Mouse (Mus musculus) midbrain, embryonic 16.5 days (tissue): ENCODE measurements around the gene Tmem232. TPM values are rescaled to one million over a fixed set of nuclear protein-coding genes. Genes with fewer than 3 reads are reported as not detected.
A peak's percentile ranks its signal among the peaks of the same experiment; 100 is the strongest.

ENCODE experiments used
- ATAC-seq: fragments of 200-750 bp; cut with Nextera tagmentation; 2 replicates; pipeline ENCODE4 v1.8.0; 2017; ENCODE audit warnings: moderate TSS enrichment
- H3K27ac ChIP-seq: fragments of 300-500 bp; sonication (generic); 2 replicates; pipeline ENCODE4 v1.5.1; 2014; ENCODE audit warnings: mild to moderate bottlenecking, low read length, mixed read lengths
- H3K27me3 ChIP-seq: fragments of 300-500 bp; sonication (generic); 2 replicates; pipeline ENCODE4 v1.6.1; 2014; ENCODE audit warnings: low read depth, low read length, mixed read lengths; ENCODE audit not compliant: control insufficient read depth, insufficient read depth
- H3K36me3 ChIP-seq: fragments of 300-500 bp; sonication (generic); 2 replicates; pipeline ENCODE4 v1.6.1; 2014; ENCODE audit warnings: mild to moderate bottlenecking, low read length, moderate library complexity, mixed read lengths; ENCODE audit not compliant: control insufficient read depth, insufficient read depth
- H3K4me1 ChIP-seq: fragments of 300-500 bp; sonication (generic); 2 replicates; pipeline ENCODE4 v1.6.1; 2014; ENCODE audit warnings: mild to moderate bottlenecking, low read length, mixed read lengths; ENCODE audit not compliant: control insufficient read depth, insufficient read depth
- H3K4me2 ChIP-seq: fragments of 300-500 bp; sonication (generic); 2 replicates; pipeline ENCODE4 v1.6.1; 2014; ENCODE audit warnings: mild to moderate bottlenecking, low read length, mixed read lengths
- H3K4me3 ChIP-seq: fragments of 300-500 bp; sonication (generic); 2 replicates; pipeline ENCODE4 v1.5.1; 2014; ENCODE audit warnings: low read depth, mild to moderate bottlenecking, low read length, moderate library complexity, mixed read lengths
- H3K9ac ChIP-seq: fragments of 300-500 bp; sonication (generic); 2 replicates; pipeline ENCODE4 v1.6.1; 2014; ENCODE audit warnings: low read depth, low read length, mixed read lengths
- H3K9me3 ChIP-seq: fragments of 300-500 bp; sonication (generic); replicated peaks from 2 replicates; pipeline ENCODE4 v1.6.1; 2014; ENCODE audit warnings: mild to moderate bottlenecking, low read length, mixed read lengths; ENCODE audit not compliant: control insufficient read depth, poor library complexity, severe bottlenecking
- WGBS: fragments of 180-500 bp; shearing (Covaris S2); extraction: QIAGEN DNeasy Blood & Tissue Kit; methylation state at CpG from one replicate; pipeline ENCODE4 v1.1.7; 2014; 5-methylcytosine and 5-hydroxymethylcytosine counted together
- polyA plus RNA-seq: library from polyadenylated mRNA; unstranded; fragments of >200 nt; fragmentation: Nextera tagmentation; extraction: Ambion mirVana; gene quantifications from 2 replicates; pipeline ENCODE4 v1.2.1, GENCODE M21; 2015

Gene Tmem232
- polyA plus RNA-seq, 1 experiment from 2014 or later, result 0.92 TPM

- H3K4me2 ChIP-seq, result no peak overlapping the region
- H3K27me3 ChIP-seq, result no peaks in the 10 kb centered on the region
- H3K9me3 ChIP-seq, result no peaks in the 10 kb centered on the region
- H3K9ac ChIP-seq, result no peak overlapping the region
- no peak overlapping the region for H3K27ac ChIP-seq
- H3K4me3 ChIP-seq, result no peak overlapping the region
- WGBS, result 63% methylated on average over 6 of the region's 6 CpGs
- no peak for ATAC-seq
- H3K4me1 ChIP-seq, result no peaks in the 10 kb centered on the region
- H3K36me3 ChIP-seq, result no peaks in the 10 kb centered on the region
These were observed 22.8 kb upstream of the Tmem232 start for GRCm38 (mm10) chr17:65563345-65563744.

DNA sequence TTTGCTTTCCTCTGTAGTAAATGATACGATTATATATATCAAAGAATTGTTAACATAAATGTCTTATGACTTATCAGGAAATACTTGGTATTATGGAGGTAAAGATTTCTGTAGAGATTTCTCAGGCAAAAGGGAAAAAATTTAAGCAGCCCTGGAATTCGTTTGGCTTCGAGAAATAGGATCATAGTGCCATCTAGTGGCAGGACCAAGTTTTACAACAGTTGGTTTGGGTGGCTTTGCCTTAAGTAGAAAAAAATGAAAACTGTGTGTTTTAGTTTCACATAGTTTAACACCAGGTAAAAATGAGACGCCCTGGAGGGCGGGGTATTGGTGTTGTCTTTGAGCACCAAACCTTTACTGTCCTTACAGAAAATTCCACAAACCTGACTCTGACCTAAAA is 22.2 kb upstream of the Tmem232 start:
- Histone ChIP-seq H3K9me3 (no peaks in the 10 kb centered on the region), H3K4me1 (no peaks in the 10 kb centered on the region), H3K4me2 (no peak overlapping the region), H3K27ac (no peak overlapping the region), H3K27me3 (no peaks in the 10 kb centered on the region), H3K9ac (no peak overlapping the region), H3K36me3 (no peaks in the 10 kb centered on the region), H3K4me3 (no peak overlapping the region)
- WGBS, result 4% methylated on average over 5 of the region's 5 CpGs
- no peak for ATAC-seq

DNA sequence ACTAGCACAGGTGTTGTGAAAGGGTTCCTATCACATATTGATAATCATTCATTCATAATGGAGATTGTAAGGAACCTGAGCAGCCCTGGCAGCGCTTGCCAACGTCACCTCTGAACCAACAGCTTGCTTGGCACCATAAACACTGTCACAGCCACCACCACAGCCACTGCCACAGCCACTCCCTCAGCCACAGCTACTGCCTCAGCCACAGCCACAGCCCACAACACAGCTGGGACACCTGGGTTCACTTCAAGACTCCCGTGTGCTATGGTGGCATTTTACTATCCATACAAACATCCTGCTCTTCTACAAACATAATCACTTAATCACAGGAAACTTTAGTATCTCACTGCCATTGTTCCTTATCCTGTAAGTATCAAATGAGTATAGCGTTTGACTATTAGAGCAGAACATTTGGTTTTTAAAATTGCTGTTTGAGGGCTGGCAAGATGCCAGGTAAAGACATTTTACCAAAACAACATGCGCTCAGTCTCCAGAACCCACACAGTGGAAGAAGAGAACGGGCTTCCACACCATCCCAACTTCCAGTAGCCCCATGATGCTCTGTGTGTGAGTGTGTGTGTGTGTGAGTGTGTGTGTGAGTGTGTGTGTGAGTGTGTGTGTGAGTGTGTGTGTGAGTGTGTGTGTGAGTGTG is 20.9 kb upstream of the Tmem232 start:
- no peaks in the 10 kb centered on the region for H3K4me1 ChIP-seq
- no peaks in the 10 kb centered on the region for H3K36me3 ChIP-seq
- WGBS, result 81% methylated on average over 6 of the region's 6 CpGs
- no peaks in the 10 kb centered on the region for H3K27me3 ChIP-seq
- no peaks in the 10 kb centered on the region for H3K9me3 ChIP-seq
- no peak overlapping the region for H3K4me2 ChIP-seq
- no peak overlapping the region for H3K4me3 ChIP-seq
- H3K9ac ChIP-seq, result no peak overlapping the region
- no peak overlapping the region for H3K27ac ChIP-seq
- no peak for ATAC-seq

- no peak for ATAC-seq
- H3K36me3 ChIP-seq, result no peaks in the 10 kb centered on the region
- no peaks in the 10 kb centered on the region for H3K27me3 ChIP-seq
- no peak overlapping the region for H3K4me2 ChIP-seq
- no peak overlapping the region for H3K4me3 ChIP-seq
- H3K9ac ChIP-seq, result no peak overlapping the region
- H3K27ac ChIP-seq, result no peak overlapping the region
- 56% methylated on average over 5 of the region's 5 CpGs for WGBS
- no peaks in the 10 kb centered on the region for H3K9me3 ChIP-seq
- no peaks in the 10 kb centered on the region for H3K4me1 ChIP-seq
These were observed 18.7 kb upstream of the Tmem232 start for GRCm38 (mm10) chr17:65559273-65559672.

GRCm38 (mm10) chr17:65558788-65559187 is 18.2 kb upstream of the Tmem232 start:
- Histone ChIP-seq H3K9me3 (no peaks in the 10 kb centered on the region), H3K27ac (no peak overlapping the region), H3K4me3 (no peak overlapping the region), H3K27me3 (no peaks in the 10 kb centered on the region), H3K4me1 (no peaks in the 10 kb centered on the region), H3K9ac (no peak overlapping the region), H3K36me3 (no peaks in the 10 kb centered on the region), H3K4me2 (no peak overlapping the region)
- 0 out of 2 replicates have a peak, but pooled peaks have one; percentile 27 for ATAC-seq
- 41% methylated on average over 9 of the region's 9 CpGs for WGBS

DNA sequence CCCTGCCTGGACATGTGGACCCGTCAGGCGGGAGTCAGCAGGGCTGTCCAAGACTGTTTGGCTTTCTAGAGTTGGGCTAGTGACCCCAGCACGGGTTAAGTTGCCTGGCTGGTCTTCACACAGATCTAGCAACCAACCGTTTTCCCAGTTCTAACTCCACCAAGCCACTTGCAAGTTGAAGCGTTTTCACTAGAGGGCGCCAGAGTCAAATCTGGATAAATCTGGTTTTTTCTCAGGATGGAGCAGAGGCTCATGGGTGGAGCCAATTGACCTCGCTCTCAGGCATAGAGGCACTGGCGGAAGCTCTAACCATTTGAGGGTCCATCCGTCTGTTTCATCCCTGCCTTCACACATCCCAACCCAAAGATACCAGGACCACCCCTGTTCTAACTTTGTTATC is 17.6 kb upstream of the Tmem232 start:
- no peak overlapping the region for H3K4me3 ChIP-seq
- H3K36me3 ChIP-seq, result no peaks in the 10 kb centered on the region
- no peaks in the 10 kb centered on the region for H3K9me3 ChIP-seq
- H3K9ac ChIP-seq, result no peak overlapping the region
- no peaks in the 10 kb centered on the region for H3K4me1 ChIP-seq
- H3K4me2 ChIP-seq, result peak overlapping the region; percentile 9; the same call in 1 of the 2 replicates
- no peaks in the 10 kb centered on the region for H3K27me3 ChIP-seq
- no peak overlapping the region for H3K27ac ChIP-seq
- peak; percentile 39; the same call in 1 of the 2 replicates for ATAC-seq
- 41% methylated on average over 9 of the region's 9 CpGs for WGBS

DNA sequence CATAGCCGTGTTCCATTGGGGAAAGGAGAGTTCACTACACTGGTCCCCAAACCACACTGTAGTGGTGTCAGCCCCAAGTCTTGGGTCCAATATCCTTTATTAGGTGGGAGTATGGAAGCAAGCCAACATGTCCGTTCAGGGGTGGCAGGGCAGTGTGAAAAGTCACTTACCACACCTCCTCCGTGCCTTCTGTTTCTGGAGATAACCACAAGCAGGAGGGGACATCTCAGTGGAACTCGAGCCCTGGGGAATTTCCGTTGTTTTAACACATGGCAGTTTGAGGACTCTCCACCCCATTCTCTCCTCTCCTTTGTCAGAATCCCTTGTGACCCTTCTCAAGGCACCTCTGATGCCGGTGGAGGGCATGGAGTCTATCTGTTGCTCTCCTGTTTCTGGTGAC is 16.6 kb upstream of the Tmem232 start:
- no peak overlapping the region for H3K4me2 ChIP-seq
- H3K9me3 ChIP-seq, result no peaks in the 10 kb centered on the region
- 89% methylated on average over 6 of the region's 6 CpGs for WGBS
- H3K4me3 ChIP-seq, result no peak overlapping the region
- H3K27me3 ChIP-seq, result no peaks in the 10 kb centered on the region
- H3K36me3 ChIP-seq, result no peaks in the 10 kb centered on the region
- ATAC-seq, result no peak
- H3K4me1 ChIP-seq, result no peaks in the 10 kb centered on the region
- no peak overlapping the region for H3K9ac ChIP-seq
- H3K27ac ChIP-seq, result no peak overlapping the region

- Histone ChIP-seq H3K9ac (no peak overlapping the region), H3K36me3 (no peaks in the 10 kb centered on the region), H3K9me3 (no peaks in the 10 kb centered on the region), H3K4me1 (no peaks in the 10 kb centered on the region), H3K4me3 (no peak overlapping the region), H3K4me2 (no peak overlapping the region), H3K27me3 (no peaks in the 10 kb centered on the region), H3K27ac (no peak overlapping the region)
- no peak for ATAC-seq
- 77% methylated on average over 10 of the region's 10 CpGs for WGBS
These were observed 16.2 kb upstream of the Tmem232 start for GRCm38 (mm10) chr17:65556798-65557197.

DNA sequence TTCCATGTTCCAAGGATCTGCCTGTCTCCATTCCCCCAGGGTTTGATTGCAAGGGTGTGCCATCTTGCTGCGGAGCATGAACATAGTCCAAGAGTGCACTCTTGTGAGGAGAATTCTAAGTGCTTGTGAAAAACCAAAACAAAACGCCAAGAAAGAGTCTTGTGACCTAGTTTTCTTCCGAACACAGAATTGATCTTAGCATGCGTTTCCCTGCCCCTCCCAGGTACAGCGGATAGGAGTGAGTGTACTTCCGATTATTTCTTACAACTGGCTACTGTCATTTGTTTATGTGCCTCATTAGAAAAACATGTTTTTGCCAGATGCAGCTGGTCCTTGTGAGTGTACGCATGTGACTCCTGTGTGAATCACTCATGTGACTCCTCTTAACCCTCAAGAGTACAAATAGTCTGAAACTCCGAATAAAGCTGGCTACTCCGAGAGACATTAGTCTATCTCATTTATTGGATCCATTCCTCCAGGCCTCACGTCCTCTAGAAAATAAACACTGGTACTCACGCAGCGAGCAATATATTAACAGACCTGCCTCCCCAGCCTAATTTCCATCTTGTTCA is 11.9 kb upstream of the Tmem232 start:
- H3K27ac ChIP-seq, result no peak overlapping the region
- 87% methylated on average over 12 of the region's 12 CpGs for WGBS
- H3K27me3 ChIP-seq, result no peaks in the 10 kb centered on the region
- no peak overlapping the region for H3K4me3 ChIP-seq
- no peak overlapping the region for H3K9ac ChIP-seq
- no peaks in the 10 kb centered on the region for H3K9me3 ChIP-seq
- no peaks in the 10 kb centered on the region for H3K36me3 ChIP-seq
- ATAC-seq, result no peak
- H3K4me2 ChIP-seq, result no peak overlapping the region
- H3K4me1 ChIP-seq, result no peaks in the 10 kb centered on the region
